20 mouse cellular contexts compared by ENCODE assay signal in genomic region chr11:112355311-112355710, GRCm38 (mm10).
DNase-seq lines count a peak whose midpoint lies in the region; ATAC-seq and TF ChIP-seq lines count a peak whose summit lies in the region.
"Had no signal": no experiment of that assay in that cellular context is flagged by ENCODE, and none has a peak within 500 bp of the region (broad histone marks: within the 10 kb centered on the region; RNA-seq: fewer than 3 reads in every experiment).

No protein-coding gene starts in this region.

- peak; percentile 9 for DNase-seq in cerebellum, adult 9-10 months
- no peak for DNase-seq in cerebellum, adult 8-10 months
- DNase-seq in hindbrain, postnatal 0 days (ENCODE audit: low spot score) = peak; percentile 18
- no peak for DNase-seq in hindbrain, embryonic 10.5 days (ENCODE audit: low spot score)
- DNase-seq in Muller cell, postnatal 12 days (ENCODE audit: inconsistent ontology term) = peak; percentile 35
- DNase-seq: adrenal gland, adult 8-10 months; adrenal gland, postnatal 14 days; adrenal gland, postnatal 36 days; B cell, adult 2 months; cerebellum, adult 11-12 months; cerebellum, postnatal 14 days; cerebellum, postnatal 36 days; forebrain, postnatal 0 days had no signal

- H3K4me2 ChIP-seq in hindbrain, postnatal 0 days (ENCODE audit: low read depth, low read length) = no peak overlapping the region
- H3K4me2 ChIP-seq: embryonic facial prominence, embryonic 12.5 days; forebrain, embryonic 13.5 days; forebrain, embryonic 15.5 days had no signal

- no peaks in the 10 kb centered on the region for H3K4me1 ChIP-seq in hindbrain, postnatal 0 days (ENCODE audit: insufficient read depth, low read length)
- H3K4me1 ChIP-seq in hindbrain, embryonic 10.5 days (replicated peaks) = no peaks in the 10 kb centered on the region
- H3K4me1 ChIP-seq: embryonic facial prominence, embryonic 10.5 days; embryonic facial prominence, embryonic 12.5 days; forebrain, embryonic 13.5 days; forebrain, embryonic 15.5 days had no signal

- 0 out of 2 replicates have a peak overlapping the region, but pooled peaks have one; percentile 36 for H3K27ac ChIP-seq in hindbrain, postnatal 0 days
- H3K27ac ChIP-seq in hindbrain, embryonic 10.5 days = no peak overlapping the region
- H3K27ac ChIP-seq: embryonic facial prominence, embryonic 10.5 days; embryonic facial prominence, embryonic 12.5 days; forebrain, embryonic 13.5 days; forebrain, embryonic 15.5 days had no signal

- H3K36me3 ChIP-seq in hindbrain, postnatal 0 days (ENCODE audit: insufficient read depth, low read length) = no peaks in the 10 kb centered on the region
- H3K36me3 ChIP-seq in hindbrain, embryonic 10.5 days = no peaks in the 10 kb centered on the region
- H3K36me3 ChIP-seq: embryonic facial prominence, embryonic 10.5 days; embryonic facial prominence, embryonic 12.5 days; forebrain, embryonic 15.5 days; G1E had no signal

- H3K4me3 ChIP-seq in hindbrain, postnatal 0 days (ENCODE audit: low read length) = no peak overlapping the region
- no peak overlapping the region for H3K4me3 ChIP-seq in hindbrain, embryonic 10.5 days
- H3K4me3 ChIP-seq: embryonic facial prominence, embryonic 10.5 days; embryonic facial prominence, embryonic 12.5 days; forebrain, embryonic 13.5 days; forebrain, embryonic 15.5 days had no signal

- no peaks in the 10 kb centered on the region for H3K27me3 ChIP-seq in hindbrain, postnatal 0 days (ENCODE audit: insufficient read depth, low read length)
- no peaks in the 10 kb centered on the region for H3K27me3 ChIP-seq in hindbrain, embryonic 10.5 days (ENCODE audit: insufficient read depth, poor library complexity, severe bottlenecking)
- H3K27me3 ChIP-seq: CH12.LX; embryonic facial prominence, embryonic 12.5 days; forebrain, embryonic 13.5 days; forebrain, embryonic 15.5 days had no signal

- no peak overlapping the region for H3K9ac ChIP-seq in hindbrain, postnatal 0 days (replicated peaks; ENCODE audit: low read length)
- H3K9ac ChIP-seq: embryonic facial prominence, embryonic 12.5 days; forebrain, embryonic 13.5 days; forebrain, embryonic 15.5 days; forebrain, postnatal 0 days had no signal

- peak; percentile 84 for ATAC-seq in hindbrain, postnatal 0 days
- ATAC-seq: CD4-positive, CD25-positive, alpha-beta regulatory T cell, adult 4 months; forebrain, embryonic 13.5 days; forebrain, embryonic 15.5 days; forebrain, postnatal 0 days had no signal

- 66% methylated on average over 3 of the region's 3 CpGs for WGBS in hindbrain, postnatal 0 days
- WGBS in hindbrain, embryonic 10.5 days = 93% methylated on average over 3 of the region's 3 CpGs

- no peak for TF ChIP-seq CTCF in hindbrain, postnatal 0 days (IDR thresholded peaks at IDR 0.05; ENCODE audit: low read depth)

- H3K9me3 ChIP-seq in hindbrain, postnatal 0 days (ENCODE audit: low read length) = no peaks in the 10 kb centered on the region
- no peaks in the 10 kb centered on the region for H3K9me3 ChIP-seq in hindbrain, embryonic 10.5 days
- H3K9me3 ChIP-seq: embryonic facial prominence, embryonic 10.5 days; embryonic facial prominence, embryonic 12.5 days; forebrain, embryonic 13.5 days; forebrain, embryonic 15.5 days had no signal

Comparison
In these comparisons a context has a peak if more than half of its experiments do, and no peak if none do; other contexts are left out.
1. DNase-seq: peak in cerebellum, adult 9-10 months (single experiment), hindbrain, postnatal 0 days (single experiment) and Muller cell, postnatal 12 days (single experiment); none in cerebellum, adult 8-10 months (single experiment) and hindbrain, embryonic 10.5 days (single experiment).